Mouse (Mus musculus) small intestine, adult 2 months (tissue): ENCODE results near the gene Rsbn1l.

Experiments used
- CTCF ChIP-seq: fragments of 200-500 bp; IDR thresholded peaks from 2 replicates; pipeline ENCODE4 v1.5.1; 2012; ENCODE audit warnings: low read depth, mild to moderate bottlenecking, control low read depth, inconsistent platforms, low read length, moderate library complexity, mixed read lengths; ENCODE audit not compliant: insufficient replicate concordance, insufficient read length; ENCODE audit errors: extremely low read depth
- POLR2A ChIP-seq: fragments of 200-500 bp; IDR thresholded peaks from 2 replicates; pipeline ENCODE4 v1.6.1; 2012; ENCODE audit warnings: low read depth, mild to moderate bottlenecking, control low read depth, inconsistent platforms, low read length, moderate library complexity

GRCm38 (mm10) chr5:20873146-20873545, 83.1 kb downstream of the Rsbn1l start:
- TF ChIP-seq CTCF (no peak), POLR2A (no peak)
